Mouse (Mus musculus) gastrocnemius, postnatal 14 days (tissue): ENCODE data around the gene Ttc34. TPM values are rescaled to one million over a fixed set of nuclear protein-coding genes. Genes with fewer than 3 reads are reported as not detected.

Experiments
- DNase-seq: peaks from one replicate; pipeline ENCODE4 v3.0.0; 2021; ENCODE audit warnings: mixed read lengths
- intact Hi-C: fragments of 180-260 bp; cut with DNase I; formaldehyde crosslinking; loops from one replicate; pipeline ENCODE4 v1.15.1; 2025; ENCODE audit warnings: low total_unique reads
- long read RNA-seq, 2 experiments: library from polyadenylated mRNA; stranded (forward); transcript quantifications; one replicate each; pipeline ENCODE4 v2.0.0; 2021
- total RNA-seq, 2 experiments: library from RNA; stranded (reverse); gene quantifications; 2 replicates each; pipeline ENCODE4 v1.2.3; 2021

Ttc34 gene
- not detected for total RNA-seq
- long read RNA-seq, experiment 1, result 0 reads
- long read RNA-seq, experiment 2, result 0 reads

GRCm38 (mm10) chr4:154837170-154837569, at the start of gene Ttc34:
TSS of gene Ttc34 (plus strand) at chr4:154837459.
- peak; percentile 61 for DNase-seq
- intact Hi-C loops, result no loop called here

- intact Hi-C loops, result no loop called here
- no peak for DNase-seq
These were observed 49.1 kb upstream of the Ttc34 start for GRCm38 (mm10) chr4:154787960-154788702.

GRCm38 (mm10) chr4:154791894-154792293, 45.4 kb upstream of the Ttc34 start:
- intact Hi-C loops, result loop anchor here (5.0 kb wide), 1 partner anchor 340 kb away; no protein-coding TSS in a partner anchor
- no peak for DNase-seq

GRCm38 (mm10) chr4:154793499-154793898, 43.8 kb upstream of the Ttc34 start:
- DNase-seq, result no peak
- intact Hi-C loops, result loop anchor here (5.0 kb wide), 1 partner anchor 341 kb away; no protein-coding TSS in a partner anchor

- peak; percentile 36 for DNase-seq
- intact Hi-C loops, result no loop called here
These were observed 39.4 kb upstream of the Ttc34 start for GRCm38 (mm10) chr4:154797834-154798233.

- no peak for DNase-seq
- intact Hi-C loops, result loop anchor here (5.0 kb wide), 1 partner anchor 473 kb away; no protein-coding TSS in a partner anchor
These were observed 36.7 kb upstream of the Ttc34 start for GRCm38 (mm10) chr4:154800543-154800942.

GRCm38 (mm10) chr4:154802210-154802609, 35.0 kb upstream of the Ttc34 start:
- intact Hi-C loops, result loop anchor here (5.0 kb wide), 1 partner anchor 475 kb away; no protein-coding TSS in a partner anchor
- DNase-seq, result no peak

- intact Hi-C loops, result no loop called here
- peak; percentile 35 for DNase-seq
These were observed 11.6 kb upstream of the Ttc34 start for GRCm38 (mm10) chr4:154825662-154826061.

GRCm38 (mm10) chr4:154826224-154826623, 11.0 kb upstream of the Ttc34 start:
- intact Hi-C loops, result no loop called here
- no peak for DNase-seq

GRCm38 (mm10) chr4:154827181-154827580, 10.1 kb upstream of the Ttc34 start:
- intact Hi-C loops, result no loop called here
- no peak for DNase-seq

GRCm38 (mm10) chr4:154827861-154828610, 9.2 kb upstream of the Ttc34 start:
- no peak for DNase-seq
- intact Hi-C loops, result no loop called here

- intact Hi-C loops, result no loop called here
- no peak for DNase-seq
These were observed 5.2 kb upstream of the Ttc34 start for GRCm38 (mm10) chr4:154831915-154832573.

- no peak for DNase-seq
- intact Hi-C loops, result no loop called here
These were observed 910 bp upstream of the Ttc34 start for GRCm38 (mm10) chr4:154836183-154836915.

- intact Hi-C loops, result no loop called here
- no peak for DNase-seq
These were observed 1.5 kb downstream of the Ttc34 start for GRCm38 (mm10) chr4:154838741-154839140.

- intact Hi-C loops, result no loop called here
- DNase-seq, result no peak
These were observed 2.1 kb downstream of the Ttc34 start for GRCm38 (mm10) chr4:154839406-154839805.

- DNase-seq, result no peak
- intact Hi-C loops, result no loop called here
These were observed 15.4 kb downstream of the Ttc34 start for GRCm38 (mm10) chr4:154852696-154853095.

- intact Hi-C loops, result no loop called here
- no peak for DNase-seq
These were observed 16.6 kb downstream of the Ttc34 start for GRCm38 (mm10) chr4:154853881-154854280.

- intact Hi-C loops, result no loop called here
- DNase-seq, result no peak
These were observed 17.6 kb downstream of the Ttc34 start for GRCm38 (mm10) chr4:154854676-154855345.
